Mouse (Mus musculus) testis, postnatal 14 days (tissue): ENCODE results near the gene Pla2g2c.

Experiments used
- DNase-seq: peaks from one replicate; pipeline ENCODE4 v3.0.0; 2021; ENCODE audit warnings: low spot score

Pla2g2c gene

GRCm38 (mm10) chr4:138724354-138725126 is at the start of gene Pla2g2c:
Gene Pla2g2c (plus strand): TSS chr4:138724792.
- no peak for DNase-seq

- peak; percentile 19 for DNase-seq
Measured at GRCm38 (mm10) chr4:138676480-138676879, 48.1 kb upstream of the Pla2g2c start.

GRCm38 (mm10) chr4:138677579-138677978 is 47.0 kb upstream of the Pla2g2c start:
- DNase-seq = peak; percentile 87

- DNase-seq = no peak
Measured at GRCm38 (mm10) chr4:138680124-138680523, 44.5 kb upstream of the Pla2g2c start.

GRCm38 (mm10) chr4:138682760-138683159 is 41.8 kb upstream of the Pla2g2c start:
- no peak for DNase-seq

- DNase-seq = no peak
Measured at GRCm38 (mm10) chr4:138685813-138686212, 38.8 kb upstream of the Pla2g2c start.

- no peak for DNase-seq
Measured at GRCm38 (mm10) chr4:138689094-138689512, 35.5 kb upstream of the Pla2g2c start.

GRCm38 (mm10) chr4:138690561-138690960 is 34.0 kb upstream of the Pla2g2c start:
- DNase-seq = no peak

GRCm38 (mm10) chr4:138691443-138692181 is 33.0 kb upstream of the Pla2g2c start:
- DNase-seq = no peak

GRCm38 (mm10) chr4:138693043-138693692 is 31.4 kb upstream of the Pla2g2c start:
- no peak for DNase-seq

- no peak for DNase-seq
Measured at GRCm38 (mm10) chr4:138696720-138697119, 27.9 kb upstream of the Pla2g2c start.

- DNase-seq = no peak
Measured at GRCm38 (mm10) chr4:138697166-138697860, 27.3 kb upstream of the Pla2g2c start.

GRCm38 (mm10) chr4:138698296-138698695 is 26.3 kb upstream of the Pla2g2c start:
- DNase-seq = no peak

- DNase-seq = no peak
Measured at GRCm38 (mm10) chr4:138700184-138700982, 24.2 kb upstream of the Pla2g2c start.

- DNase-seq = no peak
Measured at GRCm38 (mm10) chr4:138701111-138701510, 23.5 kb upstream of the Pla2g2c start.

GRCm38 (mm10) chr4:138702031-138702430 is 22.6 kb upstream of the Pla2g2c start:
- no peak for DNase-seq

- no peak for DNase-seq
Measured at GRCm38 (mm10) chr4:138702528-138702927, 22.1 kb upstream of the Pla2g2c start.

- no peak for DNase-seq
Measured at GRCm38 (mm10) chr4:138703591-138703990, 21.0 kb upstream of the Pla2g2c start.

- DNase-seq = no peak
Measured at GRCm38 (mm10) chr4:138704169-138704568, 20.4 kb upstream of the Pla2g2c start.

- peak; percentile 76 for DNase-seq
Measured at GRCm38 (mm10) chr4:138706620-138707019, 18.0 kb upstream of the Pla2g2c start.

- DNase-seq = no peak
Measured at GRCm38 (mm10) chr4:138708636-138709035, 16.0 kb upstream of the Pla2g2c start.
